Mouse (Mus musculus) megakaryocyte progenitor cell, adult 5-6 weeks (primary cell): ENCODE results near the gene Pus1. TPM values are rescaled to one million over a fixed set of nuclear protein-coding genes. Genes with fewer than 3 reads are reported as not detected.

Experiments
- total RNA-seq, 2 experiments: library from RNA; stranded (forward) in 1 of 2; stranded (reverse) in 1 of 2; fragments of 157-497, 149-512 nt in 1 of 2; fragments of 200-1000 nt in 1 of 2; gene quantifications; 2 replicates each; pipeline versions ENCODE4 v1.2.3 to v1.2.4; 2015 to 2017

Pus1 gene
- total RNA-seq, 2 experiments from 2014 or later: 22.3 to 60.3 TPM

Other genes starting within 250 kb of the Pus1 start
- 0.39 TPM in 1 of 2 replicates, not detected in the other for gene Galnt9, start 236.3 kb downstream of the Pus1 start, total RNA-seq (2015)
- gene Galnt9, start 236.3 kb downstream of the Pus1 start, total RNA-seq (2017): 0.12 TPM in 1 of 2 replicates, not detected in the other
- 33.4 and 34.3 TPM in 2 replicates for gene Noc4l, start 127.2 kb downstream of the Pus1 start, total RNA-seq (2015)
- 39.2 and 39.3 TPM in 2 replicates for gene Noc4l, start 127.2 kb downstream of the Pus1 start, total RNA-seq (2017)
- gene Ddx51, start 127.2 kb downstream of the Pus1 start, total RNA-seq (2015): 15.9 and 19.0 TPM in 2 replicates
- gene Ddx51, start 127.2 kb downstream of the Pus1 start, total RNA-seq (2017): 8.3 and 9.5 TPM in 2 replicates
- 94.1 and 115 TPM in 2 replicates for gene Ep400, start 9.9 kb downstream of the Pus1 start, total RNA-seq (2015)
- 41.0 and 41.7 TPM in 2 replicates for gene Ep400, start 9.9 kb downstream of the Pus1 start, total RNA-seq (2017)
- gene Ulk1, start 29.4 kb upstream of the Pus1 start, total RNA-seq (2015): 13.7 and 16.4 TPM in 2 replicates
- 4.1 and 5.9 TPM in 2 replicates for gene Ulk1, start 29.4 kb upstream of the Pus1 start, total RNA-seq (2017)
- 53.7 and 69.4 TPM in 2 replicates for gene Hscb, start 59.1 kb upstream of the Pus1 start, total RNA-seq (2015)
- gene Hscb, start 59.1 kb upstream of the Pus1 start, total RNA-seq (2017): 61.3 and 76.2 TPM in 2 replicates
- gene Chek2, start 59.3 kb upstream of the Pus1 start, total RNA-seq (2015): 29.8 and 30.4 TPM in 2 replicates
- gene Chek2, start 59.3 kb upstream of the Pus1 start, total RNA-seq (2017): 27.4 and 32.9 TPM in 2 replicates
- gene Ttc28, start 99.1 kb upstream of the Pus1 start, total RNA-seq (2015): 1.2 and 2.0 TPM in 2 replicates
- gene Ttc28, start 99.1 kb upstream of the Pus1 start, total RNA-seq (2017): 0.50 and 1.9 TPM in 2 replicates